Mouse (Mus musculus) lung, embryonic 15.5 days (tissue): ENCODE results near the gene Plppr3. TPM values are rescaled to one million over a fixed set of nuclear protein-coding genes. Genes with fewer than 3 reads are reported as not detected.

Experiments used
- ATAC-seq: fragments of 200-750 bp; cut with Nextera tagmentation; 2 replicates; pipeline ENCODE4 v1.8.0; 2017; ENCODE audit warnings: moderate number of reproducible peaks, borderline replicate concordance; ENCODE audit not compliant: low FRiP score, low TSS enrichment; ENCODE audit errors: extremely low read depth
- H3K27ac ChIP-seq: fragments of 300-500 bp; sonication (generic); 2 replicates; pipeline ENCODE4 v1.5.1; 2015; ENCODE audit warnings: moderate library complexity, mild to moderate bottlenecking, inconsistent platforms
- H3K27me3 ChIP-seq: fragments of 300-500 bp; sonication (generic); 2 replicates; pipeline ENCODE4 v1.6.1; 2015; ENCODE audit warnings: inconsistent platforms
- H3K36me3 ChIP-seq: fragments of 300-500 bp; sonication (generic); 2 replicates; pipeline ENCODE4 v1.6.1; 2015; ENCODE audit warnings: inconsistent platforms
- H3K4me1 ChIP-seq: fragments of 300-500 bp; sonication (generic); 2 replicates; pipeline ENCODE4 v1.6.1; 2015; ENCODE audit warnings: inconsistent platforms
- H3K4me2 ChIP-seq: fragments of 300-500 bp; sonication (generic); 2 replicates; pipeline ENCODE4 v1.6.1; 2015; ENCODE audit warnings: inconsistent platforms, mild to moderate bottlenecking, moderate library complexity
- H3K4me3 ChIP-seq: fragments of 300-500 bp; sonication (generic); 2 replicates; pipeline ENCODE4 v1.5.1; 2015; ENCODE audit warnings: mild to moderate bottlenecking, inconsistent platforms
- H3K9ac ChIP-seq: fragments of 300-500 bp; sonication (generic); 2 replicates; pipeline ENCODE4 v1.6.1; 2015; ENCODE audit warnings: inconsistent platforms
- H3K9me3 ChIP-seq: fragments of 300-500 bp; sonication (generic); 2 replicates; pipeline ENCODE4 v1.6.1; 2016; ENCODE audit warnings: inconsistent platforms
- WGBS: fragments of 180-500 bp; shearing (Covaris S2); methylation state at CpG from one replicate; pipeline ENCODE4 v1.1.7; 2015; 5-methylcytosine and 5-hydroxymethylcytosine counted together
- polyA plus RNA-seq: library from polyadenylated mRNA; unstranded; fragments of >200 nt; fragmentation: Nextera tagmentation; extraction: Ambion mirVana; gene quantifications from 2 replicates; pipeline ENCODE4 v1.2.1, GENCODE M21; 2015

Plppr3 gene
- 29.1 and 32.4 TPM in 2 replicates for polyA plus RNA-seq

DNA sequence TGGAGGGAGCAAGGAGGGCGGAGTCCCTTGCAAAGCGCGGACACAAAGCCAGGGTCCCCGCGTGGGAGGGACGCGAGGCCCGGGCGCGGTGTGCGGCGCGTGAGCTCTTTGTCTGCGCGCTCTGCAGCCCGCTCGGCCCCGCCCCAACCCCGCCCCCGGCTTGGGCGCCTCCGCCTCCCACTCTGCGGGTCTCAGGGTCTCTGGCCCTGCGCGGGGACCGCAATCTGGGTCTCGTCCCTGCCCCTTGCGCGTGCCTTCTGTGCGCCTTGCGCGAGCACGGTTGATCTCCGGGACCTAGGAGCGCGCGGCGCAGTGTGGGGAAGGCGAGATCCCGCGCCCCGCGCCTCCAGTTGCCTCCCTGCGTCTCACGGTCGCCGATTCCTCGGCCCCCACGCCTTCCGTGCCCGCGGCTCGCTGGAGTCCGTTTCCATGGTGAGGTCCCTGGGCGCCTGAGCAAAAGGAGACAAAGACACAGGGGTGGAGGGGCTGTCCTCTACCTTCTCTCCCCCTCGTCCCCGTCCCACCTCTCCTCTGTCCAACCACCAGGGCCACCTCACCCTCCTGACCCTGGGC lies at the start of gene Plppr3, which contains the start of gene Prtn3:
Gene Plppr3 (minus strand): TSS at position 345 of the 573 bp plus-strand sequence.
Gene Prtn3 (plus strand): TSS at position 187 of the 573 bp plus-strand sequence.
- ATAC-seq = peak; percentile 82
- H3K4me2 ChIP-seq = peak within 1 kb of the TSS; percentile 87
- H3K27ac ChIP-seq = no peak within 1 kb of the TSS
- peak within 1 kb of the TSS; percentile 52 for H3K4me3 ChIP-seq
- no peaks in the 10 kb centered on the region for H3K27me3 ChIP-seq
- no peaks in the 10 kb centered on the region for H3K9me3 ChIP-seq
- under 1% methylated on average over 46 of the region's 57 CpGs for WGBS
- peaks cover 21% of the 10 kb centered on the region for H3K4me1 ChIP-seq
- H3K9ac ChIP-seq = peak within 1 kb of the TSS; percentile 71
- no peaks in the 10 kb centered on the region for H3K36me3 ChIP-seq

DNA sequence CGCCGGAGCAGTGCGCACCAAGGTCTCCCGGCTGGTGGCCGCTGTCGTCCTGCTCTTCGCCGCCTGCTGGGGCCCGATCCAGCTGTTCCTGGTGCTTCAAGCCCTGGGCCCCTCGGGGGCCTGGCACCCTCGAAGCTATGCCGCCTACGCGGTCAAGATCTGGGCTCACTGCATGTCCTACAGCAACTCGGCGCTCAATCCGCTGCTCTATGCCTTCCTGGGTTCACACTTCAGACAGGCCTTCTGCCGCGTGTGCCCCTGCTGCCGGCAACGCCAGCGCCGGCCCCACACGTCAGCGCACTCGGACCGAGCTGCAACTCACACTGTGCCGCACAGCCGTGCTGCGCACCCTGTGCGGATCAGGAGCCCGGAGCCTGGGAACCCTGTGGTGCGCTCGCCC lies 47.1 kb upstream of the Plppr3 start:
- peaks cover 48% of the 10 kb centered on the region for H3K4me1 ChIP-seq
- no peak overlapping the region for H3K27ac ChIP-seq
- peaks cover 62% of the 10 kb centered on the region for H3K27me3 ChIP-seq
- no peaks in the 10 kb centered on the region for H3K36me3 ChIP-seq
- WGBS = 2% methylated on average over 34 of the region's 34 CpGs
- no peak for ATAC-seq
- H3K4me3 ChIP-seq = peak overlapping the region; percentile 29
- peak overlapping the region; percentile 24; the same call in 1 of the 2 replicates for H3K9ac ChIP-seq
- H3K4me2 ChIP-seq = peak overlapping the region; percentile 53
- H3K9me3 ChIP-seq = no peaks in the 10 kb centered on the region

DNA sequence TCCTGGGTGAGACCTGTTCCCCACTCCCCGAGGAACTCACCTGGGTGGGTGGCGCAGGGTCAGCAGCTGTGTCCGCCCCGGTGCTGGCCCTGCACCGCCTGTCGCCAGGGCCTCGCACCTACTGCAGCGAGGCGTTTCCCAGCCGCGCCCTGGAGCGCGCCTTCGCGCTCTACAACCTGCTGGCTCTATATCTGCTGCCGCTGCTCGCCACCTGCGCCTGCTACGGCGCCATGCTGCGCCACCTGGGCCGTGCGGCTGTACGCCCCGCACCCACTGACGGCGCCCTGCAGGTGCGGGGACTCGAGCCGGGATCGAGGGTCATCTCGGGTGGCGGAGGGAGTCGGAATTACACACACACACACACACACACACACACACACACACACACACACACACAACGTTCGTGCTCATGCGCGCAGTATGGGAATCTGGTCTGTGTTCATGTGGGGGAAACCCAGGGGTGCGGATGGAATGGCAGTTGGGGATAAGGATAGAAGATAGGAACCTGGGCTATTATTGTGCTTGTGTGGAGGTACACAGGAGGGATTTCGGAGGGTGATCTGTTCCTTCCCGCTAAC lies 46.6 kb upstream of the Plppr3 start, which contains the start of gene R3hdm4:
Gene R3hdm4 (minus strand): TSS at position 251 of the 578 bp plus-strand sequence.
- Histone ChIP-seq H3K9me3 (no peaks in the 10 kb centered on the region), H3K9ac (peak within 1 kb of the TSS; percentile 24; the same call in 1 of the 2 replicates), H3K27ac (no peak within 1 kb of the TSS), H3K4me2 (peak within 1 kb of the TSS; percentile 53), H3K27me3 (peaks cover 62% of the 10 kb centered on the region), H3K4me3 (peak within 1 kb of the TSS; percentile 29), H3K36me3 (no peaks in the 10 kb centered on the region), H3K4me1 (peaks cover 47% of the 10 kb centered on the region)
- 4% methylated on average over 41 of the region's 41 CpGs for WGBS
- no peak for ATAC-seq

DNA sequence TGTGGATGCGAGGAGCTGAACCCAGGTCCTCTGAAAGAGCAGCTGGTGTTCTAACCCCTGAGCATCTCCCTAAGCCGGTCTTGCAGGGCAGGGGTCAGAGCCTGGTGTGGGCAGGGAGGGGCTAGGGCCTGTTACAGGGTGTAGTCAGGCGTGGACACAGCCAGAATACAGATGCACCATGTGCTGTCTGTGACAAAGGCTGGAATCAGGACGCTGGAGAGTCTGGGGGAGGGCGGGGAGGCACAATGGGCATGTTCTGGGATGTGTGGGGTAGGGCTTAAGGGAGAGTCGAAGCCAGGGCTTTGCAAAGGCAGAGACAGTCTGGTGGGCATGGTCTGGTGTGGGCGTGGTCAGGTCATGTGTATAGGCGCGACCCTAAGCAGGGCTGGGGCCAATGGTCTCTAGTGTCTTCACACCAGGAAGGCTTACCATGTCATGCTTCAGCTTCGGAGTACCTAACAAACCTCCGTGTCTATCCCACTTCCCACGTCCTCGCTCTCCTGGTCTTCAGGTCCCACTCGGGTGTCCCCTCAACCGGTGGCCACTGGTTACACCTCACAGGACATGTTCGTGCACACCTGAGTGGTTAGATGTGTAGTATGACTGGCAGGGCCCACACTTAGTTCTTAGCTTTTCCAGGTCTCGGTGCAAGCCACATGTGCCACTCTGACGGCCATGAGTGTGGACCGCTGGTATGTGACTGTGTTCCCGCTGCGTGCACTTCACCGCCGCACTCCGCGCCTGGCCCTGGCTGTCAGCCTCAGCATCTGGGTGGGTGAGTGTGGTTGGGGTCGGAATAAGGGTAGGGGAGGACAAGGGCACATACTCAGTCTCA lies 45.8 kb upstream of the Plppr3 start:
- ATAC-seq = no peak; the same call in 1 of the 2 replicates
- peak overlapping the region; percentile 53; the same call in 1 of the 2 replicates for H3K4me2 ChIP-seq
- H3K9ac ChIP-seq = no peak overlapping the region
- H3K4me1 ChIP-seq = peaks cover 48% of the 10 kb centered on the region
- peak overlapping the region; percentile 29 for H3K4me3 ChIP-seq
- H3K9me3 ChIP-seq = no peaks in the 10 kb centered on the region
- 20% methylated on average over 26 of the region's 26 CpGs for WGBS
- H3K27me3 ChIP-seq = peaks cover 62% of the 10 kb centered on the region
- no peaks in the 10 kb centered on the region for H3K36me3 ChIP-seq
- no peak overlapping the region for H3K27ac ChIP-seq

DNA sequence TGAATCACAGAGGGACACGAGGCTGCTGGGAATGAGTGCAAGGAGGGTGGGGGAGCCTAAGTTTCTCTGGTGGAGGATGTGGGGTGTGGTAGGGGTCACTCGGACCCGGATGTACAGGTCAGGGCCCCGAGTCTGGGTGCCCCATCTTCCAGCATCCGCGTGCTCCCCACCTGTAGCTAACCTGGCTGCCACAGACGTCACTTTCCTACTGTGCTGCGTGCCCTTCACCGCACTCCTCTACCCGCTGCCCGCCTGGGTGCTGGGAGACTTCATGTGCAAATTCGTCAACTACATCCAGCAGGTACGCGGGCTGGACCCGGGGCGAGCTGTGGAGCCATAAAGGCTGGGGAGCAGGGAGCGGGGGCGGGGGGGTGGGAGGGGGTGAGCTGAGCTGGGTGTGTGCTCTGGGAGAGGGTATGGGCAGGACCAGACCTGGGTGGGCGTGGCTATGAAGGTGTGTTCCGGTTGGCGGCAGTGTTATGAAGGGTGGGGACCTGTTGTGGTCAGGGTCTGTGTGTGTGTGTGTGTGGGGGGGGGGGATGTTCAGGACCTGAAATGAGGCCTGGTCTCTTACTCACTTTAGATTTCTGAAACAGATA lies 44.9 kb upstream of the Plppr3 start:
- Histone ChIP-seq H3K27ac (no peak overlapping the region), H3K27me3 (peaks cover 62% of the 10 kb centered on the region), H3K4me1 (peaks cover 57% of the 10 kb centered on the region), H3K9ac (no peak overlapping the region), H3K9me3 (no peaks in the 10 kb centered on the region), H3K4me3 (peak overlapping the region; percentile 19), H3K4me2 (peak overlapping the region; percentile 47), H3K36me3 (no peaks in the 10 kb centered on the region)
- WGBS = 5% methylated on average over 21 of the region's 21 CpGs
- 0 out of 2 replicates have a peak, but pooled peaks have one; percentile 9 for ATAC-seq

DNA sequence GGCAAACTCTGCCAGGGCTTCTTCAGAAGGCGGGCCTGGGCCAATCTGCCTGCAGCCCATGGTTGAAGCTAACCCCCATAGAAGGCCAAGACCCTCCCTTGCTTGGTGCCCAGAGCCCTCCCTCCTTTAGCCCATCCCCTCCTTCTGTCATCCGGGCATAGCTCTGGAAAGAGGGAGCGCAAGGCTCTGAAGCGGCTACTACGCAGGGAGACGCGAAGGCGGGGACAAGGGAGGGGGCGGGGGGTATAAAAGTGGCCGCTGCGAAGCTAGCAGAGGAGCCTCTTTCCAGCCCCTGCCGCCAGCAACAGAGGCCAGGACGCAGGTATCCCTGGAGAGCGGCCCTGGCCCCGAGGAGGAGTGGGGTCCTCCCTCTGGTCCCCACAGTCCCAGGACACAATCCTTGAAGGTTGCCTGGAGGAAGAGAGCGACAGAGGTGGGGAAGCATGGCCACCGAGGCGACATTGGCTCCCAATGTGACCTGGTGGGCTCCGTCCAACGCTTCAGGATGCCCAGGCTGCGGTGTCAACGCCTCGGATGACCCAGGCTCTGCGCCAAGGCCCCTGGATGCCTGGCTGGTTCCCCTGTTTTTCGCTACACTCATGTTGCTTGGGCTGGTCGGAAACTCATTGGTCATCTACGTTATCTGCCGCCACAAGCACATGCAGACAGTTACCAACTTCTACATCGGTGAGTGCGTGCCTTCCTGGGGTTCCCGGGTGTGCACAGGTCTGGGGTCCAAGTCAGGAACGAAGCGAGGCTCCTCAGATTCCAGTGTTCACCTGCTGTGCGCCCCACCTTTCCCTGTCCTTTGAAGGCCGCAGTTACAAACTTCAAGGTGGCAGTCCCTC lies 44.0 kb upstream of the Plppr3 start:
- H3K4me1 ChIP-seq = peaks cover 63% of the 10 kb centered on the region
- H3K27me3 ChIP-seq = peaks cover 61% of the 10 kb centered on the region
- no peaks in the 10 kb centered on the region for H3K9me3 ChIP-seq
- 7% methylated on average over 35 of the region's 35 CpGs for WGBS
- H3K36me3 ChIP-seq = no peaks in the 10 kb centered on the region
- H3K9ac ChIP-seq = 0 out of 2 replicates have a peak overlapping the region, but pooled peaks have one; percentile 7
- peak overlapping the region; percentile 24 for H3K4me3 ChIP-seq
- H3K4me2 ChIP-seq = peak overlapping the region; percentile 47
- H3K27ac ChIP-seq = no peak overlapping the region
- no peak for ATAC-seq

DNA sequence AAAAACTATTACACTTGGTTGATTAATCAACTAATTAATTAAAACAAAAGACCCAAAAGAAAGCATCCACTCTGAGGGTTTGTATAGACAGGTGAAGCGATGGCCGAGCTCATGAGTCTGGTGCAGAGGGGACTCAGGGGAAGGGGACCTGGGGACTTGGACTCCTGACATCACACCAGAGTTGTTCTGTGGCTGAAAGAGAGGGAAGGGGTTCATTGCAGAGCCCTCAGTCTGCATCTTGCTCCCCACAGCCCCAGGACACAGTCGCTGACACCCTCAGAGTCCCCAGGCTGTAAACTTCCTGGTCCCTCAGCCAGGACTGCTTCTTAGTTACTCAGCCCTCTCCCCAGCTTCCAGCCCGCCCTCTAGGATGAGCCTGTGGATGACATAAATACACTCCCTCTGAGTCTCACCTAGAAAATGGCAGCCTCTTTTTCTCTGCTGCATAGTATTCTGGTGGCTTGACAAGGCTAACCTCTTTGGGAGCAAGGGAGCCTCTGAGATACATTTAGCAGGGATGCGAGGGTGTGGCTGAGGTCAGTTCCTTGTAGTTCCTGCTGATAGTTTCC lies 43.2 kb upstream of the Plppr3 start:
- H3K9me3 ChIP-seq = no peaks in the 10 kb centered on the region
- no peak for ATAC-seq
- peaks cover 63% of the 10 kb centered on the region for H3K4me1 ChIP-seq
- 67% methylated on average over 5 of the region's 5 CpGs for WGBS
- H3K27ac ChIP-seq = no peak overlapping the region
- peak overlapping the region; percentile 81 for H3K4me2 ChIP-seq
- 0 out of 2 replicates have a peak, but pooled peaks cover 1% of the 10 kb centered on the region for H3K36me3 ChIP-seq
- peaks cover 52% of the 10 kb centered on the region for H3K27me3 ChIP-seq
- no peak overlapping the region for H3K4me3 ChIP-seq
- no peak overlapping the region for H3K9ac ChIP-seq

DNA sequence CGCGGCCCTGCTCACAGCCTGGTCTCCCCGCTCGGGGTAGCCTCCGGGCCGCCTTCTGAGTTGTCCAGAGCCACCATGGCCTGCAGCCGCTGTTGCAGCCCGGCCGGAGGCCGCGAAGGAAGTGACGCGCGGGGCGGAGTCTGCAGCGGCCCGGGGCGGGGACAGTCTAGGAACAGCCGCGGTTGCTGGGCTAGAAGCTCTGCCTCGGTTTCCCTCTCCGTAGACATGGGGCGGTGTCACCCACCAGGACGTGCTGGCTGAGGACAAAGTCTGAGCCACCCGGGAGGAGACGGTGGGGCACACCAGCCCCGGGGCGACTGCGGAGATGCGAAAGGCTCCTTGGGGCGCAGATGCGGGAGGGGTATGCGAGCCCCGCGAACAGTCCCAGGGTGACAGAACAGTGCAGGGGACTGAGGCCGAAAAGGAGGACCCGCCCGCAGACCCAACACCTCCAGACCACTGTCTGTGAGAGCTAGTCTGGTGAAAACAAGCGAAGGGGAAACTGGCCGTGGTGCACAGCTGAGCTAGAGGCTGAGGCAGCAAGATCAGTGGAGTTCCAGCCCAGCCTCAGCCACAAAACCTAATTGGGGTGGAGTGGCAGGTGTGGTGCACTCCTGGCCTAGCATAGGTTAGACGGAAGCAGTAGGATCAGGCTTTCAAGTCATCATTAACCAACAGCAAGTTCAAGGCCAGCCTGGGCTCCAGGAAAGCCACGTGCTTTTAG lies 42.5 kb upstream of the Plppr3 start, which contains the start of gene Kiss1r:
Gene Kiss1r (plus strand): TSS at position 164 of the 724 bp plus-strand sequence.
- peaks cover 63% of the 10 kb centered on the region for H3K4me1 ChIP-seq
- peak; percentile 79 for ATAC-seq
- WGBS = 2% methylated on average over 41 of the region's 42 CpGs

DNA sequence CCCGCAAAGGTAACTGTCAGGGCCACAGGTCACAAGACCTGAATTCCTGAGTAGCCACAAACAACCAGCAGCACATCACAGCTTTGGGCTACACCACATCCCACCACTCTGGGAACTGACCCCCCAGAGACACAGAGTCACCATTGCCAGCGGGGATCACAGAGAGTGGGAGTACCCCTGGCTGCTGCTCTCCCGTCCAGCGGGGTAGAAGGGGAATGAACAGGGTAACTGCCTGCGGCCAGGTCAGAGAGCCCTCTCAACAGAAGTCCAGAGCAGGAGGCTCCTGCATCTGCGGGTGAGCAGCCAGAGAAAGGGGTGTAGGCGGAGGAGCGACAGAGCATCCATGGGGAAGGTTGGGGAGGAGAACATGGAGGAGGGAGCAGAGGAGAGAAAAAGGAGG lies 41.6 kb upstream of the Plppr3 start:
- H3K4me3 ChIP-seq = peak overlapping the region; percentile 75
- peaks cover 37% of the 10 kb centered on the region for H3K27me3 ChIP-seq
- peaks cover 16% of the 10 kb centered on the region for H3K36me3 ChIP-seq
- H3K27ac ChIP-seq = 0 out of 2 replicates have a peak overlapping the region, but pooled peaks have one; percentile 18
- H3K9me3 ChIP-seq = no peaks in the 10 kb centered on the region
- WGBS = 5% methylated on average over 8 of the region's 8 CpGs
- no peak for ATAC-seq
- H3K4me1 ChIP-seq = peaks cover 56% of the 10 kb centered on the region
- peak overlapping the region; percentile 98 for H3K9ac ChIP-seq
- peak overlapping the region; percentile 81 for H3K4me2 ChIP-seq

More for the DNA sequence above, 42.5 kb upstream of the Plppr3 start, which contains the start of gene Kiss1r:
- peak within 1 kb of the TSS; percentile 73 for H3K27ac ChIP-seq
- no peaks in the 10 kb centered on the region for H3K9me3 ChIP-seq
- H3K36me3 ChIP-seq = peaks cover 8% of the 10 kb centered on the region; the same call in 1 of the 2 replicates
- H3K4me3 ChIP-seq = peak within 1 kb of the TSS; percentile 75
- H3K4me2 ChIP-seq = peak within 1 kb of the TSS; percentile 81
- peak within 1 kb of the TSS; percentile 98 for H3K9ac ChIP-seq
- H3K27me3 ChIP-seq = peaks cover 46% of the 10 kb centered on the region
